Mouse (Mus musculus) small intestine, adult 2 months (tissue): ENCODE data around the gene Dennd5a.

Experiments used
- CTCF ChIP-seq: fragments of 200-500 bp; IDR thresholded peaks from 2 replicates; pipeline ENCODE4 v1.5.1; 2012; ENCODE audit warnings: low read depth, mild to moderate bottlenecking, control low read depth, inconsistent platforms, low read length, moderate library complexity, mixed read lengths; ENCODE audit not compliant: insufficient replicate concordance, insufficient read length; ENCODE audit errors: extremely low read depth
- POLR2A ChIP-seq: fragments of 200-500 bp; IDR thresholded peaks from 2 replicates; pipeline ENCODE4 v1.6.1; 2012; ENCODE audit warnings: low read depth, mild to moderate bottlenecking, control low read depth, inconsistent platforms, low read length, moderate library complexity

DNA sequence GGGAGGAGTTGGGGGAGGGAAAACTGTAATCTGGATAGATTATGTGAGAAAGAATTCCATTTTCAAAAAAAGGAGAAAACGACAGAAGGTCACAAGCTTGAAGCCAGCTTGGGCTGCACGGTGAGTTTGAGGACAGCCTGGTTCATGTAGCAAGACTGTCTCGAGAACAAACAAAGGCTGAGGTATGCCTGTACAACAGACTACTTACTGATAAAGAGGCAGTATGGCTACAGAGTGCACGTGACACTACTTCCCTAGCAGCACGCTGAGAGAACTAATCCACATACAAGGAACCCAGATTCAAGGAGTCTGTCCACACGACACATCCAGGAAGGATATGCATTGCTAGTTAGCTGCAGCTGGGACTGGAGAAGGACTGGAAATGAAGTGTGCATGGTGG lies 100.9 kb downstream of the Dennd5a start:
- TF ChIP-seq CTCF: no peak
- no peak for TF ChIP-seq POLR2A
